Mouse (Mus musculus): ENCODE results near the gene Limk2.

DNA sequence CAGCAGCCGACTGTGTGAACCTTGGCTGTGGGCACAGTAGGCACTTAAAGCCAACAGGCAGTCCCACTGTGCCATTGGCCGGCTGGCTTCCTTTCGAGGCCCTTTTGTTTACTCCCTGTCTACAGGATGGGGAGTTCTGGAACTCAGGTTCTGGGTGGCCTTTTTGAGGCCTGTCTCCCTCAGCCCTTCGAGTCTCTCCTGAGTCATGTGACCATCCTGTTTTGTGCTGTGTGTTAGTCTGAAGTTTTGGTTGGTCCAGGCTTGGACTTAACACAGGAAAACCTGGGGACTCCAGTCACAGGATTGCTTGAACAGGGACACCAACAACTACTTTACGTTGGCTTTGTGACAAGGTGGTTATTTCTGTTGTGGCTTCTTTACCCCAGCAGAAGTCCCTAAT is 112.9 kb downstream of the Limk2 start:
- TF ChIP-seq ZNF384 (IDR thresholded peaks at IDR 0.05; ENCODE audit: low read depth, low read length) (no peak), MAFK (IDR thresholded peaks at IDR 0.05; ENCODE audit: insufficient read depth, low read depth, low read length) (no peak), CHD2 (IDR thresholded peaks at IDR 0.05; ENCODE audit: low read depth, low read length) (no peak), ZC3H11A (IDR thresholded peaks at IDR 0.05; ENCODE audit: borderline replicate concordance, low read depth, low read length) (no peak)
